Mouse (Mus musculus) stomach, embryonic 15.5 days (tissue): ENCODE results near the gene Capn15. TPM values are rescaled to one million over a fixed set of nuclear protein-coding genes. Genes with fewer than 3 reads are reported as not detected.
A peak's percentile ranks its signal among the peaks of the same experiment; 100 is the strongest.

ENCODE experiments used
- ATAC-seq: fragments of 200-750 bp; cut with Nextera tagmentation; 2 replicates; pipeline ENCODE4 v1.8.0; 2017; ENCODE audit warnings: low read depth, moderate number of reproducible peaks, moderate TSS enrichment; ENCODE audit not compliant: insufficient read depth, low FRiP score
- H3K27ac ChIP-seq: fragments of 300-500 bp; sonication (generic); 2 replicates; pipeline ENCODE4 v1.5.1; 2015; ENCODE audit warnings: mild to moderate bottlenecking, inconsistent platforms
- H3K27me3 ChIP-seq: fragments of 300-500 bp; sonication (generic); replicated peaks from 2 replicates; pipeline ENCODE4 v1.6.1; 2015; ENCODE audit warnings: inconsistent platforms
- H3K36me3 ChIP-seq: fragments of 300-500 bp; sonication (generic); 2 replicates; pipeline ENCODE4 v1.6.1; 2015; ENCODE audit warnings: inconsistent platforms
- H3K4me1 ChIP-seq: fragments of 300-500 bp; sonication (generic); 2 replicates; pipeline ENCODE4 v1.6.1; 2015; ENCODE audit warnings: inconsistent platforms
- H3K4me2 ChIP-seq: fragments of 300-500 bp; sonication (generic); 2 replicates; pipeline ENCODE4 v1.6.1; 2015; ENCODE audit warnings: mild to moderate bottlenecking, inconsistent platforms
- H3K4me3 ChIP-seq: fragments of 300-500 bp; sonication (generic); replicated peaks from 2 replicates; pipeline ENCODE4 v1.5.1; 2015; ENCODE audit warnings: inconsistent platforms
- H3K9ac ChIP-seq: fragments of 300-500 bp; sonication (generic); 2 replicates; pipeline ENCODE4 v1.6.1; 2015; ENCODE audit warnings: inconsistent platforms
- H3K9me3 ChIP-seq: fragments of 300-500 bp; sonication (generic); 2 replicates; pipeline ENCODE4 v1.6.1; 2016; ENCODE audit warnings: inconsistent platforms
- WGBS: fragments of 180-500 bp; shearing (Covaris S2); methylation state at CpG from one replicate; pipeline ENCODE4 v1.1.7; 2015; 5-methylcytosine and 5-hydroxymethylcytosine counted together
- polyA plus RNA-seq: library from polyadenylated mRNA; unstranded; fragments of >200 nt; fragmentation: Nextera tagmentation; extraction: Ambion mirVana; gene quantifications from 2 replicates; pipeline ENCODE4 v1.2.1, GENCODE M21; 2015

Capn15 gene
- polyA plus RNA-seq, 1 experiment from 2014 or later, result 20.4 TPM

- H3K27me3 ChIP-seq, result no peaks in the 10 kb centered on the region
- H3K27ac ChIP-seq, result no peak overlapping the region
- no peak for ATAC-seq
- 88% methylated on average over 7 of the region's 7 CpGs for WGBS
- no peak overlapping the region for H3K9ac ChIP-seq
- no peak overlapping the region for H3K4me2 ChIP-seq
- no peaks in the 10 kb centered on the region for H3K9me3 ChIP-seq
- 0 out of 2 replicates have a peak, but pooled peaks cover 1% of the 10 kb centered on the region for H3K4me1 ChIP-seq
- H3K36me3 ChIP-seq, result peaks cover 18% of the 10 kb centered on the region; the same call in 1 of the 2 replicates
- no peak overlapping the region for H3K4me3 ChIP-seq
Observed at GRCm38 (mm10) chr17:25962413-25962905, 23.1 kb downstream of the Capn15 start.

DNA sequence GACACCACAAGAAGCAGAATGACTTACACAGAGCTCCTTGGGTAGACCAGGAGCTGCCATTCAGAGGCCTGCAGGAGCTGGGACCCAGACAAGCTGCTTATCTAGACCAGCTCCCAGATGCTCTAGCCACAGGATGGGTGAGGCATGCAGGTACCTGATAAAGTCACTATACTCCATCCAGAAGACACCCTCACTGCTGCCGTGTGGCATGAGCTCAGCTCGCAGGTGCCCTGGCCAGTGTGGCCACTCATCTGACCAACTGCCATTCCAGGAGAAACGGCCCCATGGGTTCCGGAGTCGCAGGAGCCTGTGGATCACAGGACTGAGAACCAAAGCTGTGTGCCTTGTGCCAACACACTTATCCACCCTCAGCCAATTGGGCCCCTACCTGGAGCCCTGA, 24.0 kb downstream of the Capn15 start:
- Histone ChIP-seq H3K9ac (no peak overlapping the region), H3K9me3 (no peaks in the 10 kb centered on the region), H3K36me3 (peaks cover 18% of the 10 kb centered on the region; the same call in 1 of the 2 replicates), H3K4me2 (no peak overlapping the region), H3K27me3 (no peaks in the 10 kb centered on the region), H3K4me3 (no peak overlapping the region), H3K4me1 (no peaks in the 10 kb centered on the region), H3K27ac (no peak overlapping the region)
- 89% methylated on average over 5 of the region's 5 CpGs for WGBS
- peak; percentile 85 for ATAC-seq

DNA sequence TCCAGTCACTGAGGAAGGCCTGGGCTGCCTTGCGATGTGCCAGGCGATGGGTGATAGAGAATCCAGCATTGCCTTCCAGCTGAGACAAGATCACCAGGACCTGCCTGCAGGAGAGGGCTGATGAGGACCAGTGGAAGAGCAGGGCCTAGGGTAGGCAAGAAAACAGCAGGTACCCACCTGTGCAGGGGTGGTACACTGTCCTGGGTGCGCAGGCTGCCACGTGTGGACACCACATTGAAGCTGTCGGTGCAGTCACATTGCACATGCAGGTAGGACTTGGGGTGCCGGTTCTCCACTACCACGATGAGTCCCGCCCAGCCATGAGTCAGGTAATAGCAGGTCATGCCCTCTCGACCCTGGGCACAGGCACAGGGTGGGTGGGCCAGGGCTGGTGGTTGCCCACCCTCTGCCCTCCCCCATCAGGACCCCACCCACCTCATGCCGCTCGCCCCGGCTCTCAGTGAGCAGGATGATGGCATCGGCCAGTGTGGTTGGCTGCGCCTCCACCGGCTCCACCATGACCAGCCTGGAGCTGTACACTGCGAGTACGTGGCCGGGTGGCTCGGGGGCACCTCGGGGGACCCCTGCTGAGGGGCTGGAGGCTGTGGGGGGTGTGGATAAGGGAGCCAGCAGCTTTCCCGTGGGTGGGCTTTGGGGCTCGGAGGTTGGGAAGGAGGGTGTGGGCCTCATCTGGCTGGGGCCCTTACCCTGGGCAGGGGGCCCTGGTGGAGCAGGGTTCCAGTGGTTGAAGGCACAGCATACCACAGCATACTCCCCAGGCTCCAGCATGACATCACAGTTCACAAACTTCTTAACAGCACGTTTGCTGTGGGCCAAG, 25.7 kb downstream of the Capn15 start:
- no peaks in the 10 kb centered on the region for H3K9me3 ChIP-seq
- no peak overlapping the region for H3K4me2 ChIP-seq
- H3K4me3 ChIP-seq, result no peak overlapping the region
- no peak overlapping the region for H3K27ac ChIP-seq
- 88% methylated on average over 23 of the region's 23 CpGs for WGBS
- no peak for ATAC-seq
- no peaks in the 10 kb centered on the region for H3K27me3 ChIP-seq
- no peak overlapping the region for H3K9ac ChIP-seq
- H3K4me1 ChIP-seq, result no peaks in the 10 kb centered on the region
- peaks cover 18% of the 10 kb centered on the region; the same call in 1 of the 2 replicates for H3K36me3 ChIP-seq

DNA sequence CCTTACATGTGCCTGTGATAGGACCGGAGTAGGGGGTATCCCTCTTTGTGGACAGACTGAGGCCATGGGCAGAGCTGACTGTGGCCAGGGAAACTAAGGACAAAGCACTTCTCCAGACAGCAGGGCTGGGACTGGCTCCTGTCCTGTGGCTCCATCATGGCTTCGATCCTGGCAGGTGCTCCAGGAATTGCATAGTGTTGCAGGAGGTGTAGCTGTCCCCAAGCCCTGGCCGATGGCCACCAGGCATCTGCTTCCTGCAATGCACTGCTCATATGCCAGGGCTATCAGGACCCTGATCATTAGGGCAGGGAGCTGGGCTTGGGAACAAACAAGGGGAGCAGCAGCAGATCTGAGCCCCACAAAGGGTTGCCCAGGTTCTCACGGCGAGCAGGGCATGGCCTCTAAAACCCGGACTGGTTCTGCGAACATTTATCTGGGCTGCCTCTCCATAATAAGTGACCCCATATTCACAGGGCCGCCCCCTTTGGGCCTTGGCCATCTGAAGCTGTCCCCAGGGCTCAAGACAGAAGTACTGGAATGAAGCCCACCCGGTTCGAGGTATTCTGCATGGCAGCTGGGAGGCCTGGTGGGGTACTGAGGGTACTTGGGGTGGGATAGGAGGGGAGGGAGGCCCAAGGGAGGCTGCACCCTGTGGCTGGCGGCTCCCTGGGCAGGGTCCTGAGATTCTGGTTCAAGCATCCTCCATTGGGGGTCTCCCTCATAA, 26.7 kb downstream of the Capn15 start:
- 91% methylated on average over 11 of the region's 11 CpGs for WGBS
- no peaks in the 10 kb centered on the region for H3K9me3 ChIP-seq
- H3K4me2 ChIP-seq, result no peak overlapping the region
- no peak overlapping the region for H3K27ac ChIP-seq
- no peaks in the 10 kb centered on the region for H3K27me3 ChIP-seq
- no peak overlapping the region for H3K9ac ChIP-seq
- no peak for ATAC-seq
- H3K4me1 ChIP-seq, result no peaks in the 10 kb centered on the region
- H3K36me3 ChIP-seq, result peaks cover 18% of the 10 kb centered on the region; the same call in 1 of the 2 replicates
- no peak overlapping the region for H3K4me3 ChIP-seq

GRCm38 (mm10) chr17:25957586-25958051, 28.0 kb downstream of the Capn15 start:
- Histone ChIP-seq H3K9ac (no peak overlapping the region), H3K36me3 (peaks cover 18% of the 10 kb centered on the region; the same call in 1 of the 2 replicates), H3K4me3 (no peak overlapping the region), H3K4me1 (no peaks in the 10 kb centered on the region), H3K4me2 (no peak overlapping the region), H3K9me3 (no peaks in the 10 kb centered on the region), H3K27me3 (peaks cover 11% of the 10 kb centered on the region), H3K27ac (no peak overlapping the region)
- no peak for ATAC-seq
- 85% methylated on average over 14 of the region's 14 CpGs for WGBS

DNA sequence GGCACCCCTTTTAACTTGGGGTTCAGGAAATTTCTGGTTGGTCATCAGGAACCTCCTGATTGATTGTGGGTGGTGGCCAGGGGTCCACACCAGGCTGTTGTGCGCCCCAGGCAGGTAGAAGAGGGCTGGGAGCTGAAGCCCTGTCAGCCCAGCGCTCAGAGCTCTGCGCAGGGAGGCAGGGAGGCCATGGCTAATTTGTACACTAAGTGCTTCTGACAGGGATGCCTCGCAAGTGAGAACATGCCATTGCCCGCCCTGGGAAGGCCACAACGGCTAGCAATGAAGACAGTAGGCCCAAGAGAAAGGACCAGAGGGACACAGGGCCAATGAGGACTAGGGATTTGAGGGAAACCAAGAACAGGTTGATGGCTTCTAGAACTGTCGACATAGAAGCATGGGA, 29.0 kb downstream of the Capn15 start:
- H3K4me1 ChIP-seq, result peaks cover 5% of the 10 kb centered on the region
- H3K4me2 ChIP-seq, result no peak overlapping the region
- no peak overlapping the region for H3K27ac ChIP-seq
- no peaks in the 10 kb centered on the region for H3K9me3 ChIP-seq
- H3K4me3 ChIP-seq, result no peak overlapping the region
- H3K27me3 ChIP-seq, result peaks cover 21% of the 10 kb centered on the region
- peaks cover 16% of the 10 kb centered on the region; the same call in 1 of the 2 replicates for H3K36me3 ChIP-seq
- no peak for ATAC-seq
- 77% methylated on average over 7 of the region's 7 CpGs for WGBS
- no peak overlapping the region for H3K9ac ChIP-seq

DNA sequence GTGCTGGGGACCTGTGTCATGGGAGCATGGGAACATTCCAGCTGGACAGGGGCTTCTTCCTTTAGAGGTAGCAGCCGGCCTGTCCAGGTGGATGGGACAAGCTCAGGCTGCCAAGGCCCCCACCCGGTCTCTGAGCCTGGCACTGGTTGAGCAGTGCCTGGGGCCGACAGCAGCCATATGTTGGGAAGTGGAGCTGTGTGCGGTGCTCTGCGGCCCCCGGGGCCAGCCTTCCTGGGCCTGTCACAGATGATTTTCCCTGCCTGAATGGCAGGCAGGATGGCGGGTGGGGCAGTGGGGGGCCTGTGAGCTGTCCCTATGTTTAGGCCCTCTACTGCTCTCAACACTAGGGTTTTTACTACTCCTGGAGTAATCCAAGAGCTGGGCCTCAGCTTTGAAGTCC, 29.4 kb downstream of the Capn15 start:
- Histone ChIP-seq H3K4me1 (peaks cover 10% of the 10 kb centered on the region), H3K27ac (no peak overlapping the region), H3K9me3 (no peaks in the 10 kb centered on the region), H3K9ac (no peak overlapping the region), H3K27me3 (peaks cover 26% of the 10 kb centered on the region), H3K36me3 (peaks cover 13% of the 10 kb centered on the region; the same call in 1 of the 2 replicates), H3K4me2 (no peak overlapping the region), H3K4me3 (no peak overlapping the region)
- 82% methylated on average over 7 of the region's 7 CpGs for WGBS
- ATAC-seq, result no peak

GRCm38 (mm10) chr17:25955736-25956135, 29.9 kb downstream of the Capn15 start:
- 40% methylated on average over 3 of the region's 3 CpGs for WGBS
- Histone ChIP-seq H3K4me2 (no peak overlapping the region), H3K27me3 (peaks cover 29% of the 10 kb centered on the region), H3K36me3 (peaks cover 11% of the 10 kb centered on the region; the same call in 1 of the 2 replicates), H3K27ac (no peak overlapping the region), H3K4me3 (no peak overlapping the region), H3K9ac (no peak overlapping the region), H3K4me1 (peaks cover 12% of the 10 kb centered on the region), H3K9me3 (no peaks in the 10 kb centered on the region)
- ATAC-seq, result no peak

- WGBS, result 91% methylated on average over 1 of the region's 2 CpGs
- Histone ChIP-seq H3K27me3 (peaks cover 38% of the 10 kb centered on the region), H3K4me1 (peaks cover 12% of the 10 kb centered on the region)
Observed at GRCm38 (mm10) chr17:25954671-25955070, 30.9 kb downstream of the Capn15 start.

GRCm38 (mm10) chr17:25953161-25953560, 32.4 kb downstream of the Capn15 start:
- Histone ChIP-seq H3K9ac (no peak overlapping the region), H3K4me1 (peaks cover 12% of the 10 kb centered on the region), H3K9me3 (no peaks in the 10 kb centered on the region), H3K36me3 (no peaks in the 10 kb centered on the region), H3K4me2 (no peak overlapping the region), H3K4me3 (no peak overlapping the region), H3K27ac (no peak overlapping the region), H3K27me3 (peaks cover 38% of the 10 kb centered on the region)
- ATAC-seq, result no peak
- 80% methylated on average over 5 of the region's 5 CpGs for WGBS

More at GRCm38 (mm10) chr17:25954671-25955070, 30.9 kb downstream of the Capn15 start:
- Histone ChIP-seq H3K4me2 (no peak overlapping the region), H3K4me3 (no peak overlapping the region), H3K27ac (no peak overlapping the region), H3K9ac (no peak overlapping the region), H3K36me3 (0 out of 2 replicates have a peak, but pooled peaks cover 2% of the 10 kb centered on the region), H3K9me3 (no peaks in the 10 kb centered on the region)
- no peak for ATAC-seq

DNA sequence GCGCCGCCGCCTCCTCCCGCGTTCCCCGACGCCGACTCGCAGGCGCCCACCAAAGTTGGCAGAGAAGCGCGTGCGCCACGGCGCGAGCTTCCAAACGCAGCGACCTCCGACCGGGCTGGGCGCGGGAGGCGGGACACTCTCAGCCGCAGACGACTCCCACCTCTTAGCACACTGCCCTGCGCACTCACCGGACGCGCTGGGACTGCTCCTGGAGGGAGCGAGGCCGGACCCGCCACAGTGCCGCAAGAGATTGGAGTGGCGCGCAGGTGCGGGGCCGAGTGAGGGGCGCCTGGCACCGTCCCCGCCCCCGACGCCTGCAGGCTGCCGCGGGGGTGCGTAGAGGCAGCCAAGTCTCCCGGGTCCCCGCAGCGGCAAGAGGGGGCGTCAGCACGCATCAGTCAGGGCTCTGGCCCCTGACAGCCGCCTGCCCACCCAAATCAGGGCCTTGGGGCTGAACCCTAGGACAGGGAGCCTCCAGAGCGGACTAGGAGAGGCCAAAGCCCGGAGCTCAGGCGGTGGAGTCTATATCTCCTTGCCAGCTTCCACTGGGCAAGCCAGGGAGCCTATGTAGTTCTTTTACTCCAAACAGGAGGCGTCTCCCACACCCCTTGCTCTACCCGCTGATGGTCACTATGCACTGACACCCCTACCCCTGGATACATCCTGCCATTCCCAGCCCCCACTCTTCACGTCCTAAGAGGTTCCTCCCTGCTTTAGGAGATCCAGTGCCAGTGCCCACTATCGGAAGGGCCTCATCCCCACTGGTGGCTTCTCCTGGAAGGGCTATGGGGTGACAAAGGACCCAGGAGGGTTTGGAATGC, 33.6 kb downstream of the Capn15 start, which contains the start of gene A930017K11Rik:
Gene A930017K11Rik (minus strand): TSS at position 763 of the 821 bp plus-strand sequence.
- Histone ChIP-seq H3K4me2 (peak within 1 kb of the TSS; percentile 85), H3K9ac (peak within 1 kb of the TSS; percentile 9; the same call in 1 of the 2 replicates), H3K4me1 (peaks cover 12% of the 10 kb centered on the region), H3K27me3 (peaks cover 38% of the 10 kb centered on the region), H3K4me3 (peak within 1 kb of the TSS; percentile 41), H3K27ac (no peak within 1 kb of the TSS), H3K9me3 (no peaks in the 10 kb centered on the region), H3K36me3 (no peaks in the 10 kb centered on the region)
- 2% methylated on average over 57 of the region's 58 CpGs for WGBS
- ATAC-seq, result peak; percentile 21; the same call in 1 of the 2 replicates
